Mouse (Mus musculus) neural tube, embryonic 13.5 days (tissue): ENCODE data around the gene Ranbp3. TPM values are rescaled to one million over a fixed set of nuclear protein-coding genes. Genes with fewer than 3 reads are reported as not detected.
"Not testable (repeated sequence)": the region's sequence is repeated elsewhere in the genome, so short reads cannot be mapped to it uniquely, and the experiment has no call there.

Source experiments
- ATAC-seq: fragments of 200-750 bp; cut with Nextera tagmentation; 2 replicates; pipeline ENCODE4 v1.8.0; 2017; ENCODE audit warnings: low read depth, mild to moderate bottlenecking, moderate TSS enrichment, moderate library complexity
- H3K27ac ChIP-seq: fragments of 300-500 bp; sonication (generic); replicated peaks from 2 replicates; pipeline ENCODE4 v1.5.1; 2015; ENCODE audit warnings: moderate library complexity, mild to moderate bottlenecking, inconsistent platforms
- H3K27me3 ChIP-seq: fragments of 300-500 bp; sonication (generic); 2 replicates; pipeline ENCODE4 v1.6.1; 2015; ENCODE audit warnings: mild to moderate bottlenecking, inconsistent platforms
- H3K36me3 ChIP-seq: fragments of 300-500 bp; sonication (generic); 2 replicates; pipeline ENCODE4 v1.6.1; 2015; ENCODE audit warnings: mild to moderate bottlenecking, inconsistent platforms
- H3K4me1 ChIP-seq: fragments of 300-500 bp; sonication (generic); replicated peaks from 2 replicates; pipeline ENCODE4 v1.6.1; 2015; ENCODE audit warnings: inconsistent platforms
- H3K4me2 ChIP-seq: fragments of 300-500 bp; sonication (generic); 2 replicates; pipeline ENCODE4 v1.6.1; 2015; ENCODE audit warnings: inconsistent platforms, mild to moderate bottlenecking, moderate library complexity
- H3K4me3 ChIP-seq: fragments of 300-500 bp; sonication (generic); 2 replicates; pipeline ENCODE4 v1.5.1; 2015; ENCODE audit warnings: mild to moderate bottlenecking, inconsistent platforms
- H3K9ac ChIP-seq: fragments of 300-500 bp; sonication (generic); 2 replicates; pipeline ENCODE4 v1.6.1; 2015; ENCODE audit warnings: moderate library complexity, mild to moderate bottlenecking, inconsistent platforms
- H3K9me3 ChIP-seq: fragments of 300-500 bp; sonication (generic); 2 replicates; pipeline ENCODE4 v1.6.1; 2016; ENCODE audit warnings: inconsistent platforms
- WGBS: fragments of 180-500 bp; shearing (Covaris S2); methylation state at CpG from one replicate; pipeline ENCODE4 v1.1.7; 2015; 5-methylcytosine and 5-hydroxymethylcytosine counted together
- polyA plus RNA-seq: library from polyadenylated mRNA; unstranded; fragments of >200 nt; fragmentation: Nextera tagmentation; extraction: Ambion mirVana; gene quantifications from 2 replicates; pipeline ENCODE4 v1.2.1, GENCODE M21; 2015

Ranbp3 gene
- polyA plus RNA-seq: 90.7 and 94.7 TPM in 2 replicates

DNA sequence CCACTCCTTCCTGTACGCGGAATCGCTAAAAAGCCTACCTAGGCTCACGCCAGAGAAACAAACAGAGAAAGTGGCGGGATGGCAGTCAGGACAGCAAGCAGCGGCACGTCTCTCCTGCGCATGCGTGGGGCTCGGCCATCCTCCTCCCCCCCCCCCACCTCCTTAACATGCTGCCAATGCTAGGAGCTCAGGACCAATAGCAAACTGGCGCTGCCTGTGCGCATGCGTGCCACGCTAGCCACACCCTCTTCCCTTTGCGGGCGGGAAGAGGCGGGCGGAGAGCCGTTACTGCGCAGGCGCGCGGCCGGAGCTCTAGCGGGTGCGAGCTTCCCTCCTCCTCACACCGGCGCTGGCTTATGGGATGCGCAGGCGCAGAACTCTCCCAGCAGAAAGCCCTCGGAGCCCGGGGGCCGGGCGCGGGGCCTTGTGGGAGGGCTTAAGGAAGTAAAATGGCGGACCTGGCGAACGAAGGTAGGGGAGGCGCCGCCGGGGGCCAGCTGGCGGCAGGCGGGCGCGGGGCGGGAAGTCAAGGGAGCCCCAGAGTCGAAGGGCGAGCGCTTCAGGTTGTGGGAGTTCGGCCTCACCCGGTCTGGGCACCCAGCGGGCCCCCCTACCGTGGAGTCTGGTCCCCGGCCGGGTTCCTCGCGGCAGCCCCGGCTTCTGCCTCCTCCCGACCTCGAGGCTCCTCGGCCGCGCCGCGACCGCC, at the start of gene Ranbp3:
Ranbp3 (plus strand) TSS at position 354 of the 706 bp plus-strand sequence.
- Histone ChIP-seq H3K36me3 (peaks cover 23% of the 10 kb centered on the region), H3K4me3 (peak within 1 kb of the TSS; percentile 97), H3K4me2 (peak within 1 kb of the TSS; percentile 89), H3K9ac (peak within 1 kb of the TSS; percentile 96), H3K27me3 (peaks cover 6% of the 10 kb centered on the region), H3K9me3 (no peaks in the 10 kb centered on the region), H3K4me1 (peaks cover 44% of the 10 kb centered on the region), H3K27ac (peak within 1 kb of the TSS; percentile 88)
- under 1% methylated on average over 66 of the region's 66 CpGs for WGBS
- peak; percentile 82 for ATAC-seq

GRCm38 (mm10) chr17:56625495-56625894, 47.6 kb upstream of the Ranbp3 start:
- ATAC-seq: no peak
- Histone ChIP-seq H3K9me3 (no peaks in the 10 kb centered on the region), H3K4me3 (peak overlapping the region; percentile 87), H3K27ac (no peak overlapping the region), H3K9ac (no peak overlapping the region), H3K4me2 (peak overlapping the region; percentile 93), H3K27me3 (0 out of 2 replicates have a peak, but pooled peaks cover 3% of the 10 kb centered on the region), H3K36me3 (peaks cover 41% of the 10 kb centered on the region), H3K4me1 (peaks cover 27% of the 10 kb centered on the region)
- 84% methylated on average over 3 of the region's 3 CpGs for WGBS

GRCm38 (mm10) chr17:56626260-56626659, 46.8 kb upstream of the Ranbp3 start:
- H3K4me3 ChIP-seq: peak overlapping the region; percentile 87
- peak overlapping the region; percentile 93 for H3K4me2 ChIP-seq
- 2% methylated on average over 32 of the region's 32 CpGs for WGBS
- no peak; the same call in 1 of the 2 replicates for ATAC-seq
- H3K9ac ChIP-seq: peak overlapping the region; percentile 86
- H3K27ac ChIP-seq: peak overlapping the region; percentile 73
- H3K36me3 ChIP-seq: peaks cover 34% of the 10 kb centered on the region
- H3K9me3 ChIP-seq: no peaks in the 10 kb centered on the region
- H3K4me1 ChIP-seq: peaks cover 27% of the 10 kb centered on the region
- H3K27me3 ChIP-seq: 0 out of 2 replicates have a peak, but pooled peaks cover 3% of the 10 kb centered on the region

GRCm38 (mm10) chr17:56626754-56627470, 46.2 kb upstream of the Ranbp3 start, which contains the start of gene Lonp1:
Lonp1 (minus strand) TSS chr17:56626887.
- Histone ChIP-seq H3K36me3 (peaks cover 27% of the 10 kb centered on the region), H3K4me3 (peak within 1 kb of the TSS; percentile 87), H3K4me1 (peaks cover 27% of the 10 kb centered on the region), H3K9ac (peak within 1 kb of the TSS; percentile 86), H3K4me2 (peak within 1 kb of the TSS; percentile 93), H3K9me3 (no peaks in the 10 kb centered on the region), H3K27me3 (0 out of 2 replicates have a peak, but pooled peaks cover 3% of the 10 kb centered on the region), H3K27ac (peak within 1 kb of the TSS; percentile 80)
- peak; percentile 92 for ATAC-seq
- WGBS: under 1% methylated on average over 51 of the region's 51 CpGs

- peak; percentile 51 for ATAC-seq
- H3K4me2 ChIP-seq: peak within 1 kb of the TSS; percentile 93
- H3K27me3 ChIP-seq: 0 out of 2 replicates have a peak, but pooled peaks cover 3% of the 10 kb centered on the region
- H3K36me3 ChIP-seq: peaks cover 19% of the 10 kb centered on the region
- H3K4me1 ChIP-seq: peaks cover 27% of the 10 kb centered on the region
- H3K9ac ChIP-seq: peak within 1 kb of the TSS; percentile 60
- H3K4me3 ChIP-seq: peak within 1 kb of the TSS; percentile 87
- WGBS: 12% methylated on average over 26 of the region's 26 CpGs
- peak within 1 kb of the TSS; percentile 80 for H3K27ac ChIP-seq
- H3K9me3 ChIP-seq: no peaks in the 10 kb centered on the region
These were observed 45.4 kb upstream of the Ranbp3 start, which contains the start of gene Catsperd for GRCm38 (mm10) chr17:56627530-56628277. Catsperd (plus strand) TSS chr17:56628143.

GRCm38 (mm10) chr17:56629800-56630781, 43.0 kb upstream of the Ranbp3 start:
- H3K36me3 ChIP-seq, H3K27ac ChIP-seq, H3K9ac ChIP-seq, H3K27me3 ChIP-seq, H3K4me2 ChIP-seq, ATAC-seq, H3K4me3 ChIP-seq, H3K9me3 ChIP-seq: not testable (repeated sequence)
- H3K4me1 ChIP-seq: peaks cover 23% of the 10 kb centered on the region
- 86% methylated on average over 27 of the region's 27 CpGs for WGBS

DNA sequence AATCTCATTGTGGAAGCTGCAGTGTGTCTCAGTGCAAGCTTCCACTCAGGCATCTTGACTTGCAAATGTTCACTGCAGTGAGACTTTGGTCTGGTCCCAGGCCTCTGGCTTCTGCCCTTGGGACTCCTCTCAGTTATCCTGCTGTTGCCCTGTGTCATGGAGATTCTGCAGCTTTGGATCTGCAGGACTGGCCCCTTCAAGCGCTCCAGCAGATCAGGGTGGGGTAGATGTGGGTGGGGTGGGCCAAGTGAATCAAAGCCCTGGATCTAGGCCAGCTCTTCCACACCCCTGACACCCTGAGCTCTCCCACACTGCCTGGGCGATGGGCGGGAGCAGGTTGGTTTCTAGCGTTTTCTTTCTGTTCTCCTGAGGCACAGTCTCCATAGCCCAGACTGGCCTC, 41.3 kb upstream of the Ranbp3 start:
- Histone ChIP-seq H3K4me2 (no peak overlapping the region), H3K4me3 (no peak overlapping the region), H3K4me1 (peaks cover 11% of the 10 kb centered on the region), H3K27me3 (0 out of 2 replicates have a peak, but pooled peaks cover 3% of the 10 kb centered on the region), H3K36me3 (no peaks in the 10 kb centered on the region), H3K9ac (0 out of 2 replicates have a peak overlapping the region, but pooled peaks have one; percentile 17), H3K9me3 (no peaks in the 10 kb centered on the region), H3K27ac (no peak overlapping the region)
- WGBS: 47% methylated on average over 4 of the region's 4 CpGs
- ATAC-seq: no peak

- Histone ChIP-seq H3K4me1 (no peaks in the 10 kb centered on the region), H3K9me3 (no peaks in the 10 kb centered on the region), H3K27me3 (no peaks in the 10 kb centered on the region), H3K4me2 (no peak overlapping the region), H3K36me3 (no peaks in the 10 kb centered on the region), H3K27ac (no peak overlapping the region), H3K9ac (no peak overlapping the region), H3K4me3 (no peak overlapping the region)
- ATAC-seq: no peak
- WGBS: 89% methylated on average over 6 of the region's 6 CpGs
These were observed 39.1 kb upstream of the Ranbp3 start for GRCm38 (mm10) chr17:56634023-56634422.

- Histone ChIP-seq H3K4me2 (no peak overlapping the region), H3K27ac (no peak overlapping the region), H3K4me1 (no peaks in the 10 kb centered on the region), H3K27me3 (no peaks in the 10 kb centered on the region), H3K9me3 (no peaks in the 10 kb centered on the region), H3K9ac (no peak overlapping the region), H3K4me3 (no peak overlapping the region), H3K36me3 (no peaks in the 10 kb centered on the region)
- 86% methylated on average over 4 of the region's 4 CpGs for WGBS
- ATAC-seq: no peak
These were observed 29.9 kb upstream of the Ranbp3 start for GRCm38 (mm10) chr17:56643237-56643636.

- Histone ChIP-seq H3K9ac (no peak overlapping the region), H3K4me3 (no peak overlapping the region), H3K27me3 (no peaks in the 10 kb centered on the region), H3K27ac (no peak overlapping the region), H3K9me3 (no peaks in the 10 kb centered on the region), H3K4me1 (0 out of 2 replicates have a peak, but pooled peaks cover 8% of the 10 kb centered on the region), H3K36me3 (no peaks in the 10 kb centered on the region), H3K4me2 (no peak overlapping the region)
- WGBS: 70% methylated on average over 12 of the region's 13 CpGs
- no peak for ATAC-seq
These were observed 25.5 kb upstream of the Ranbp3 start for GRCm38 (mm10) chr17:56647546-56647945.

- no peak overlapping the region for H3K9ac ChIP-seq
- no peak for ATAC-seq
- no peak overlapping the region for H3K4me2 ChIP-seq
- no peaks in the 10 kb centered on the region for H3K27me3 ChIP-seq
- H3K36me3 ChIP-seq: no peaks in the 10 kb centered on the region
- H3K27ac ChIP-seq: no peak overlapping the region
- no peak overlapping the region for H3K4me3 ChIP-seq
- 31% methylated on average over 10 of the region's 10 CpGs for WGBS
- no peaks in the 10 kb centered on the region for H3K9me3 ChIP-seq
- 0 out of 2 replicates have a peak, but pooled peaks cover 8% of the 10 kb centered on the region for H3K4me1 ChIP-seq
These were observed 21.3 kb upstream of the Ranbp3 start for GRCm38 (mm10) chr17:56651801-56652200.
